Mouse (Mus musculus) embryonic facial prominence, embryonic 14.5 days (tissue): Measurements from ENCODE around the gene 4632433K11Rik. TPM values are rescaled to one million over a fixed set of nuclear protein-coding genes. Genes with fewer than 3 reads are reported as not detected.

Experiments used
- ATAC-seq: fragments of 200-750 bp; cut with Nextera tagmentation; 2 replicates; pipeline ENCODE4 v1.8.0; 2017; ENCODE audit warnings: low read depth, moderate number of reproducible peaks, moderate TSS enrichment
- DNase-seq: peaks from one replicate; pipeline ENCODE4 v3.0.0-alpha.2; 2015; ENCODE audit warnings: low spot score
- H3K27ac ChIP-seq: fragments of 300-500 bp; sonication (generic); replicated peaks from 2 replicates; pipeline ENCODE4 v1.5.1; 2014; ENCODE audit warnings: low read depth, mild to moderate bottlenecking, low read length, moderate library complexity
- H3K27me3 ChIP-seq: fragments of 300-500 bp; sonication (generic); replicated peaks from 2 replicates; pipeline ENCODE4 v1.6.1; 2014; ENCODE audit warnings: low read length; ENCODE audit not compliant: control insufficient read depth, insufficient read depth
- H3K36me3 ChIP-seq: fragments of 300-500 bp; sonication (generic); 2 replicates; pipeline ENCODE4 v1.6.1; 2014; ENCODE audit warnings: low read length, mixed read lengths; ENCODE audit not compliant: control insufficient read depth, insufficient read depth
- H3K4me1 ChIP-seq: fragments of 300-500 bp; sonication (generic); 2 replicates; pipeline ENCODE4 v1.6.1; 2014; ENCODE audit warnings: antibody characterized with exemption, low read length; ENCODE audit not compliant: control insufficient read depth, insufficient read depth
- H3K4me2 ChIP-seq: fragments of 300-500 bp; sonication (generic); 2 replicates; pipeline ENCODE4 v1.6.1; 2014; ENCODE audit warnings: low read depth, mild to moderate bottlenecking, low read length, moderate library complexity, mixed read lengths
- H3K4me3 ChIP-seq: fragments of 300-500 bp; sonication (generic); 2 replicates; pipeline ENCODE4 v1.5.1; 2014; ENCODE audit warnings: low read depth, mild to moderate bottlenecking, low read length
- H3K9ac ChIP-seq: fragments of 300-500 bp; sonication (generic); 2 replicates; pipeline ENCODE4 v1.6.1; 2014; ENCODE audit warnings: low read depth, mild to moderate bottlenecking, low read length, moderate library complexity, mixed read lengths
- H3K9me3 ChIP-seq: fragments of 300-500 bp; sonication (generic); 2 replicates; pipeline ENCODE4 v1.6.1; 2016; ENCODE audit warnings: low read length; ENCODE audit not compliant: control insufficient read depth
- whole genome bisulfite sequencing: fragments of 180-500 bp; shearing (Covaris S2); extraction: QIAGEN DNeasy Blood & Tissue Kit; methylation state at CpG from one replicate; pipeline ENCODE4 v1.1.7; 2014; 5-methylcytosine and 5-hydroxymethylcytosine counted together
- polyA plus RNA-seq: library from polyadenylated mRNA; unstranded; fragments of >200 nt; fragmentation: Nextera tagmentation; extraction: Ambion mirVana; gene quantifications from 2 replicates; pipeline ENCODE4 v1.2.1, GENCODE M21; 2014

4632433K11Rik gene
- polyA plus RNA-seq, 1 experiment from 2014 or later: not detected

DNA sequence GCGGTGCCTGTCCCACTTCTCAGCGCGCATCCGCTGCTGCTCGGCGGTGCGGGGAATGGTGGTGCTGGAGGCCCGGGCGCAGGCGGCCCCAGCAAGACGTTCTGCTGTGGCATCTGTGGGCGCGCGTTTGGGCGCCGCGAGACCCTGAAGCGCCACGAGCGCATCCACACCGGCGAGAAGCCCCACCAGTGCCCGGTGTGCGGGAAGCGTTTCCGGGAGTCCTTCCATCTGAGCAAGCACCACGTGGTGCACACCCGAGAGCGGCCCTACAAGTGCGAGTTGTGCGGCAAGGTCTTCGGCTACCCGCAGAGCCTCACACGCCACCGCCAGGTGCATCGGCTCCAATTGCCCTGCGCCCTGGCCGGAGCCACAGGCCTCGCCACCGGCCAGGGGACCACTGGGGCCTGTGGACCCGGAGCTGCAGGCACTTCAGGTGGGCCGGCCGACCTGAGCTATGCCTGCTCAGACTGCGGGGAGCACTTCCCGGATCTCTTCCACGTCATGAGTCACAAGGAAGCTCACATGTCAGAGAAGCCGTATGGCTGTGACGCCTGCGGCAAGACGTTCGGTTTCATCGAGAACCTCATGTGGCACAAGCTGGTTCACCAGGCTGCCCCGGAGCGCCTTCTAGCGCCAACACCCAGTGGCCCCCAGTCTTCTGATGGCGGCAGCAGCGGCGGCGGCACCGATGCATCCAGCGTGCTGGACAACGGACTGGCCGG is 3.2 kb upstream of the 4632433K11Rik start:
- H3K4me3 ChIP-seq: no peak overlapping the region; the same call in 1 of the 2 replicates
- no peak for ATAC-seq
- DNase-seq: no peak
- no peak overlapping the region for H3K9ac ChIP-seq
- H3K27ac ChIP-seq: no peak overlapping the region
- WGBS: 89% methylated on average over 61 of the region's 63 CpGs
- H3K4me1 ChIP-seq: no peaks in the 10 kb centered on the region
- no peak overlapping the region for H3K4me2 ChIP-seq
- peaks cover 38% of the 10 kb centered on the region for H3K9me3 ChIP-seq
- peaks cover 96% of the 10 kb centered on the region for H3K36me3 ChIP-seq
- H3K27me3 ChIP-seq: no peaks in the 10 kb centered on the region

GRCm38 (mm10) chr7:5031496-5031895 is 2.4 kb upstream of the 4632433K11Rik start:
- DNase-seq (no peak), ATAC-seq (no peak)
- Histone ChIP-seq H3K9me3 (peaks cover 38% of the 10 kb centered on the region), H3K4me3 (no peak overlapping the region), H3K27me3 (no peaks in the 10 kb centered on the region), H3K4me1 (no peaks in the 10 kb centered on the region), H3K27ac (no peak overlapping the region), H3K9ac (no peak overlapping the region), H3K36me3 (peaks cover 98% of the 10 kb centered on the region), H3K4me2 (no peak overlapping the region)
- WGBS: 81% methylated on average over 25 of the region's 46 CpGs

- peaks cover 19% of the 10 kb centered on the region for H3K9me3 ChIP-seq
- H3K4me3 ChIP-seq: no peak overlapping the region
- H3K36me3 ChIP-seq: peaks cover 65% of the 10 kb centered on the region
- H3K27me3 ChIP-seq: no peaks in the 10 kb centered on the region
- H3K4me1 ChIP-seq: peaks cover 6% of the 10 kb centered on the region; the same call in 1 of the 2 replicates
- H3K9ac ChIP-seq: no peak overlapping the region
- ATAC-seq (no peak), DNase-seq (no peak)
- H3K4me2 ChIP-seq: no peak overlapping the region
- 95% methylated on average over 17 of the region's 17 CpGs for WGBS
- no peak overlapping the region for H3K27ac ChIP-seq
Observed at GRCm38 (mm10) chr7:5035628-5036027, 1.7 kb downstream of the 4632433K11Rik start.

GRCm38 (mm10) chr7:5036136-5036535 is 2.2 kb downstream of the 4632433K11Rik start:
- H3K27ac ChIP-seq: no peak overlapping the region
- no peak for ATAC-seq
- DNase-seq: no peak
- H3K4me2 ChIP-seq: no peak overlapping the region
- peaks cover 14% of the 10 kb centered on the region for H3K9me3 ChIP-seq
- H3K36me3 ChIP-seq: peaks cover 60% of the 10 kb centered on the region
- WGBS: 95% methylated on average over 9 of the region's 9 CpGs
- H3K9ac ChIP-seq: no peak overlapping the region
- H3K27me3 ChIP-seq: no peaks in the 10 kb centered on the region
- no peak overlapping the region for H3K4me3 ChIP-seq
- peaks cover 6% of the 10 kb centered on the region; the same call in 1 of the 2 replicates for H3K4me1 ChIP-seq

GRCm38 (mm10) chr7:5037026-5037425 is 3.1 kb downstream of the 4632433K11Rik start:
- H3K4me3 ChIP-seq: no peak overlapping the region
- peaks cover 51% of the 10 kb centered on the region for H3K36me3 ChIP-seq
- H3K27me3 ChIP-seq: no peaks in the 10 kb centered on the region
- no peak for DNase-seq
- H3K4me1 ChIP-seq: peaks cover 6% of the 10 kb centered on the region; the same call in 1 of the 2 replicates
- H3K27ac ChIP-seq: no peak overlapping the region
- ATAC-seq: no peak
- peaks cover 5% of the 10 kb centered on the region for H3K9me3 ChIP-seq
- no peak overlapping the region; the same call in 1 of the 2 replicates for H3K4me2 ChIP-seq
- no peak overlapping the region for H3K9ac ChIP-seq
- WGBS: 96% methylated on average over 7 of the region's 7 CpGs

DNA sequence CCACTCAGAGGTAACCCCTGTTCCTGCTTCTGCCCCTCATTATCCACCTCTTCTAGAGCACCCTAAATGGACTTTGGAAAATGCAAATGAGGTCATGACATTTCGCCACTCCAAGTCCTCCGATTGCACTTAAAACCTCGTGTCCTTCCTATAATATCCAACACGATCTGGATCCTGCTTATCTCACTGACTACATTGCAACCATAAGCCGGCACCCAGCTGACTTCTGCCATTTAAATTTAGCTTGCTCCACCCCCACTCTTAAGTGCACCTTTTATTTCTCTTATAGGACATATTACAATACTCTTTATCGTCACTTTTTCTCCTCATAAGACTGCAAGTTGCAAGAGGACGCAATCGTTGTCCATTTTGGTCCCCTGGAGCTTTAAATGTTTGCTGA is 3.5 kb downstream of the 4632433K11Rik start:
- Histone ChIP-seq H3K27me3 (no peaks in the 10 kb centered on the region), H3K9ac (no peak overlapping the region; the same call in 1 of the 2 replicates), H3K4me3 (peak overlapping the region; percentile 71), H3K4me2 (peak overlapping the region; percentile 65), H3K9me3 (peaks cover under 1% of the 10 kb centered on the region; the same call in 1 of the 2 replicates), H3K4me1 (peaks cover 6% of the 10 kb centered on the region; the same call in 1 of the 2 replicates), H3K36me3 (peaks cover 47% of the 10 kb centered on the region), H3K27ac (peak overlapping the region; percentile 97; the same call in 1 of the 2 replicates)
- 90% methylated on average over 8 of the region's 8 CpGs for WGBS
- ATAC-seq: no peak
- no peak for DNase-seq

DNA sequence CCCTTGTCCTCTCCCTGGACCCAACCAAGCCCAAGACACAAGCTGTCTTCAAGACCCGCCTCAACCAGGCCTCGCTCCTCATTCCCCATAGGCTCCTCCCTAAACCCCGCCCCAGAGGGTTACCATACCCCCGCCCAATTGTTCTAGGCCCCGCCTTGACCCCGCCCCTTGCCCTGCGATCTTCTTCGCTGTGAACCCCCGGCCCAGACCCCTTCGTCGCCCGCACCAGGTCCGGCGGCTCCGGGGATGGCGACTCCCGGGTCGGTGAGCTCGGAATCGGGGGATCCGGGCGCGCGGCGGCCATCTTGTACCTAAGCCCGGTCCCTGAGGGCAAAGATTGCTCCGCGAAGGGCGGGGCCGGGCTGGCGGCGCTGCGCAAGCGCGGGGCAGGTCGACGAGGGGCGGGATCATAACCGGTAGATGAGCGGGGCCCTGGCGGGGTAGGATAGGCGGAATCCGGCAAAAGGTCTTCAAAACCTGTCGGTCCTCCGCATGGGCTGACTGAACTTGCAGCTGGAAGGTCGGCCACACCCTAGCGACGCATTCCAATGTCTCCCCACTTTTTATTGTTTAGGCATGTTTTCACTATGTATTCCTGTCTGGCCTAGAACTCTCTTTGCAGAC is 4.3 kb downstream of the 4632433K11Rik start, which contains the start of gene Zfp784:
Zfp784 (minus strand) TSS at position 338 of the 624 bp plus-strand sequence.
- Histone ChIP-seq H3K9ac (peak within 1 kb of the TSS; percentile 78), H3K36me3 (peaks cover 39% of the 10 kb centered on the region), H3K9me3 (no peaks in the 10 kb centered on the region), H3K4me2 (peak within 1 kb of the TSS; percentile 65), H3K4me3 (peak within 1 kb of the TSS; percentile 71), H3K4me1 (peaks cover 6% of the 10 kb centered on the region; the same call in 1 of the 2 replicates), H3K27me3 (no peaks in the 10 kb centered on the region), H3K27ac (peak within 1 kb of the TSS; percentile 97)
- ATAC-seq: peak; percentile 97
- peak; percentile 95 for DNase-seq
- WGBS: under 1% methylated on average over 47 of the region's 48 CpGs

DNA sequence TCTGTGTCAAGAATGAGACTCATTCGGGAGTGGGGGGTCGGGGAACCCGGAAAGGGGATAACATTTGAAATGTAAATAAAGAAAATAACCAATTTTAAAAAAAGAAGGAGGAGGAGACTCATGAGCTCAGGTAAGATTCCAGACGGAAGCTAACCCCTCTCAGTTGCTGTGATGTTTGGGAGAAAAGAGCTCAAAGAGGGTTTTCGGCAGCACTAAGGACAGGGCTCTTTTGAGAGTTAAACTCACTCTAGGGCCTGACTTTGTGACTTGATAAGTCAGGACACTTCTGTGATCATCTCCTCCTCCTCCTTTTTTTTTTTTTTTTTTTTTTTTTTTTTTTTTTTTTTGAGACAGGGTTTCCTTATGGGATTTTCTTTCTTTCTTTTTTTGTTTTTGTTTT is 5.0 kb downstream of the 4632433K11Rik start:
- H3K27ac ChIP-seq: peak overlapping the region; percentile 97
- H3K9me3 ChIP-seq: no peaks in the 10 kb centered on the region
- H3K4me3 ChIP-seq: peak overlapping the region; percentile 71
- H3K9ac ChIP-seq: peak overlapping the region; percentile 78
- peak overlapping the region; percentile 65 for H3K4me2 ChIP-seq
- no peaks in the 10 kb centered on the region for H3K27me3 ChIP-seq
- DNase-seq: no peak
- H3K4me1 ChIP-seq: peaks cover 6% of the 10 kb centered on the region; the same call in 1 of the 2 replicates
- peaks cover 32% of the 10 kb centered on the region for H3K36me3 ChIP-seq
- 31% methylated on average over 5 of the region's 5 CpGs for WGBS
- ATAC-seq: no peak
